Mouse (Mus musculus) neural tube, embryonic 15.5 days (tissue): ENCODE results near the gene Fgd2. TPM values are rescaled to one million over a fixed set of nuclear protein-coding genes. Genes with fewer than 3 reads are reported as not detected.
"Not testable (repeated sequence)": the region's sequence is repeated elsewhere in the genome, so short reads cannot be mapped to it uniquely, and the experiment has no call there.

Experiments
- ATAC-seq: fragments of 200-750 bp; cut with Nextera tagmentation; 2 replicates; pipeline ENCODE4 v1.8.0; 2017; ENCODE audit warnings: mild to moderate bottlenecking, moderate TSS enrichment, moderate library complexity; ENCODE audit not compliant: low FRiP score
- H3K27ac ChIP-seq: fragments of 300-500 bp; sonication (generic); replicated peaks from 2 replicates; pipeline ENCODE4 v1.5.1; 2015; ENCODE audit warnings: mild to moderate bottlenecking, inconsistent platforms
- H3K27me3 ChIP-seq: fragments of 300-500 bp; sonication (generic); replicated peaks from 2 replicates; pipeline ENCODE4 v1.6.1; 2015; ENCODE audit warnings: inconsistent platforms
- H3K36me3 ChIP-seq: fragments of 300-500 bp; sonication (generic); 2 replicates; pipeline ENCODE4 v1.6.1; 2015; ENCODE audit warnings: inconsistent platforms
- H3K4me1 ChIP-seq: fragments of 300-500 bp; sonication (generic); 2 replicates; pipeline ENCODE4 v1.6.1; 2015; ENCODE audit warnings: inconsistent platforms
- H3K4me2 ChIP-seq: fragments of 300-500 bp; sonication (generic); 2 replicates; pipeline ENCODE4 v1.6.1; 2015; ENCODE audit warnings: inconsistent platforms, mild to moderate bottlenecking, moderate library complexity
- H3K4me3 ChIP-seq: fragments of 300-500 bp; sonication (generic); replicated peaks from 2 replicates; pipeline ENCODE4 v1.5.1; 2015; ENCODE audit warnings: mild to moderate bottlenecking, inconsistent platforms
- H3K9ac ChIP-seq: fragments of 300-500 bp; sonication (generic); replicated peaks from 2 replicates; pipeline ENCODE4 v1.6.1; 2015; ENCODE audit warnings: mild to moderate bottlenecking, inconsistent platforms
- H3K9me3 ChIP-seq: fragments of 300-500 bp; sonication (generic); replicated peaks from 2 replicates; pipeline ENCODE4 v1.6.1; 2016; ENCODE audit warnings: inconsistent platforms
- WGBS: fragments of 180-500 bp; shearing (Covaris S2); methylation state at CpG from one replicate; pipeline ENCODE4 v1.1.7; 2015; ENCODE audit warnings: mixed read lengths; 5-methylcytosine and 5-hydroxymethylcytosine counted together
- polyA plus RNA-seq: library from polyadenylated mRNA; unstranded; fragments of >200 nt; fragmentation: Nextera tagmentation; extraction: Ambion mirVana; gene quantifications from 2 replicates; pipeline ENCODE4 v1.2.1, GENCODE M21; 2015

The Fgd2 gene
- polyA plus RNA-seq, 1 experiment from 2014 or later: 3.7 TPM

GRCm38 (mm10) chr17:29351056-29351455 is 9.7 kb upstream of the Fgd2 start:
- H3K4me2 ChIP-seq, H3K9ac ChIP-seq, H3K9me3 ChIP-seq, ATAC-seq, H3K27me3 ChIP-seq, H3K27ac ChIP-seq, H3K4me3 ChIP-seq, H3K36me3 ChIP-seq: not testable (repeated sequence)
- peaks cover 28% of the 10 kb centered on the region for H3K4me1 ChIP-seq
- 64% methylated on average over 5 of the region's 5 CpGs for WGBS

GRCm38 (mm10) chr17:29355461-29355840 is 5.3 kb upstream of the Fgd2 start:
- ATAC-seq: peak; percentile 28
- H3K4me2 ChIP-seq: 0 out of 2 replicates have a peak overlapping the region, but pooled peaks have one; percentile 72
- no peak overlapping the region for H3K4me3 ChIP-seq
- no peaks in the 10 kb centered on the region for H3K27me3 ChIP-seq
- H3K9ac ChIP-seq: peak overlapping the region; percentile 53; the same call in 1 of the 2 replicates
- no peaks in the 10 kb centered on the region for H3K9me3 ChIP-seq
- peak overlapping the region; percentile 96 for H3K27ac ChIP-seq
- peaks cover 29% of the 10 kb centered on the region for H3K4me1 ChIP-seq
- no peaks in the 10 kb centered on the region for H3K36me3 ChIP-seq
- 12% methylated on average over 5 of the region's 5 CpGs for WGBS

- H3K9me3 ChIP-seq: no peaks in the 10 kb centered on the region
- H3K4me3 ChIP-seq: peak overlapping the region; percentile 37
- WGBS: 6% methylated on average over 17 of the region's 17 CpGs
- H3K27me3 ChIP-seq: no peaks in the 10 kb centered on the region
- no peaks in the 10 kb centered on the region for H3K36me3 ChIP-seq
- peak overlapping the region; percentile 96 for H3K27ac ChIP-seq
- ATAC-seq: peak; percentile 59
- H3K9ac ChIP-seq: peak overlapping the region; percentile 53
- H3K4me2 ChIP-seq: peak overlapping the region; percentile 72
- peaks cover 30% of the 10 kb centered on the region for H3K4me1 ChIP-seq
Measured at GRCm38 (mm10) chr17:29355841-29356478, 4.8 kb upstream of the Fgd2 start.

GRCm38 (mm10) chr17:29356479-29356856 is 4.2 kb upstream of the Fgd2 start:
- H3K27me3 ChIP-seq: no peaks in the 10 kb centered on the region
- H3K9me3 ChIP-seq: no peaks in the 10 kb centered on the region
- peak overlapping the region; percentile 37 for H3K4me3 ChIP-seq
- under 1% methylated on average over 11 of the region's 11 CpGs for WGBS
- H3K4me1 ChIP-seq: peaks cover 32% of the 10 kb centered on the region
- ATAC-seq: peak; percentile 96
- peak overlapping the region; percentile 72 for H3K4me2 ChIP-seq
- H3K27ac ChIP-seq: peak overlapping the region; percentile 96
- H3K36me3 ChIP-seq: no peaks in the 10 kb centered on the region
- H3K9ac ChIP-seq: peak overlapping the region; percentile 53

GRCm38 (mm10) chr17:29356882-29357281 is 3.8 kb upstream of the Fgd2 start:
- H3K4me1 ChIP-seq: peaks cover 32% of the 10 kb centered on the region
- no peaks in the 10 kb centered on the region for H3K36me3 ChIP-seq
- peak overlapping the region; percentile 72 for H3K4me2 ChIP-seq
- ATAC-seq: peak; percentile 50
- peak overlapping the region; percentile 37 for H3K4me3 ChIP-seq
- WGBS: 4% methylated on average over 9 of the region's 9 CpGs
- H3K9ac ChIP-seq: peak overlapping the region; percentile 53
- no peaks in the 10 kb centered on the region for H3K27me3 ChIP-seq
- peak overlapping the region; percentile 96 for H3K27ac ChIP-seq
- H3K9me3 ChIP-seq: no peaks in the 10 kb centered on the region

- Histone ChIP-seq H3K4me3 (no peak overlapping the region), H3K27ac (no peak overlapping the region)
- WGBS: 64% methylated on average over 3 of the region's 3 CpGs
Measured at GRCm38 (mm10) chr17:29358928-29359327, 1.8 kb upstream of the Fgd2 start.

GRCm38 (mm10) chr17:29361982-29362691 is 1.4 kb downstream of the Fgd2 start:
- H3K27ac ChIP-seq: no peak overlapping the region
- no peak overlapping the region for H3K4me2 ChIP-seq
- H3K4me1 ChIP-seq: peaks cover 7% of the 10 kb centered on the region
- no peaks in the 10 kb centered on the region for H3K36me3 ChIP-seq
- WGBS: 72% methylated on average over 8 of the region's 8 CpGs
- H3K9ac ChIP-seq: no peak overlapping the region
- ATAC-seq: no peak
- H3K9me3 ChIP-seq: no peaks in the 10 kb centered on the region
- H3K4me3 ChIP-seq: no peak overlapping the region
- H3K27me3 ChIP-seq: no peaks in the 10 kb centered on the region

More at GRCm38 (mm10) chr17:29358928-29359327, 1.8 kb upstream of the Fgd2 start:
- H3K9ac ChIP-seq: no peak overlapping the region
- no peaks in the 10 kb centered on the region for H3K27me3 ChIP-seq
- no peak overlapping the region for H3K4me2 ChIP-seq
- no peaks in the 10 kb centered on the region for H3K9me3 ChIP-seq
- peaks cover 32% of the 10 kb centered on the region for H3K4me1 ChIP-seq
- no peak for ATAC-seq
- H3K36me3 ChIP-seq: no peaks in the 10 kb centered on the region

GRCm38 (mm10) chr17:29363109-29363508 is 2.4 kb downstream of the Fgd2 start:
- Histone ChIP-seq H3K9ac (no peak overlapping the region), H3K27ac (no peak overlapping the region), H3K4me1 (0 out of 2 replicates have a peak, but pooled peaks cover 3% of the 10 kb centered on the region), H3K36me3 (no peaks in the 10 kb centered on the region), H3K27me3 (no peaks in the 10 kb centered on the region), H3K4me2 (no peak overlapping the region), H3K4me3 (no peak overlapping the region), H3K9me3 (no peaks in the 10 kb centered on the region)
- no peak for ATAC-seq
- 79% methylated on average over 8 of the region's 8 CpGs for WGBS

GRCm38 (mm10) chr17:29365105-29365621 is 4.4 kb downstream of the Fgd2 start:
- Histone ChIP-seq H3K36me3 (no peaks in the 10 kb centered on the region), H3K4me3 (no peak overlapping the region), H3K9me3 (no peaks in the 10 kb centered on the region), H3K27ac (no peak overlapping the region), H3K4me2 (no peak overlapping the region), H3K9ac (no peak overlapping the region), H3K27me3 (no peaks in the 10 kb centered on the region), H3K4me1 (0 out of 2 replicates have a peak, but pooled peaks cover 8% of the 10 kb centered on the region)
- 90% methylated on average over 13 of the region's 13 CpGs for WGBS
- ATAC-seq: no peak

GRCm38 (mm10) chr17:29368726-29369125 is 8.0 kb downstream of the Fgd2 start:
- WGBS: 13% methylated on average over 7 of the region's 7 CpGs

GRCm38 (mm10) chr17:29370984-29371723 is 10.4 kb downstream of the Fgd2 start:
- Histone ChIP-seq H3K9ac (no peak overlapping the region), H3K9me3 (no peaks in the 10 kb centered on the region), H3K4me3 (no peak overlapping the region), H3K4me1 (0 out of 2 replicates have a peak, but pooled peaks cover 7% of the 10 kb centered on the region), H3K4me2 (no peak overlapping the region), H3K27ac (0 out of 2 replicates have a peak overlapping the region, but pooled peaks have one; percentile 51), H3K36me3 (no peaks in the 10 kb centered on the region), H3K27me3 (no peaks in the 10 kb centered on the region)
- 11% methylated on average over 5 of the region's 5 CpGs for WGBS
- ATAC-seq: peak; percentile 36; the same call in 1 of the 2 replicates

More at GRCm38 (mm10) chr17:29368726-29369125, 8.0 kb downstream of the Fgd2 start:
- Histone ChIP-seq H3K27ac (no peak overlapping the region), H3K9ac (no peak overlapping the region), H3K4me1 (0 out of 2 replicates have a peak, but pooled peaks cover 7% of the 10 kb centered on the region), H3K4me3 (no peak overlapping the region), H3K4me2 (no peak overlapping the region), H3K27me3 (no peaks in the 10 kb centered on the region), H3K36me3 (no peaks in the 10 kb centered on the region), H3K9me3 (no peaks in the 10 kb centered on the region)
- no peak for ATAC-seq
